Mouse (Mus musculus): Measurements from ENCODE around the gene Frmd4a.

DNA sequence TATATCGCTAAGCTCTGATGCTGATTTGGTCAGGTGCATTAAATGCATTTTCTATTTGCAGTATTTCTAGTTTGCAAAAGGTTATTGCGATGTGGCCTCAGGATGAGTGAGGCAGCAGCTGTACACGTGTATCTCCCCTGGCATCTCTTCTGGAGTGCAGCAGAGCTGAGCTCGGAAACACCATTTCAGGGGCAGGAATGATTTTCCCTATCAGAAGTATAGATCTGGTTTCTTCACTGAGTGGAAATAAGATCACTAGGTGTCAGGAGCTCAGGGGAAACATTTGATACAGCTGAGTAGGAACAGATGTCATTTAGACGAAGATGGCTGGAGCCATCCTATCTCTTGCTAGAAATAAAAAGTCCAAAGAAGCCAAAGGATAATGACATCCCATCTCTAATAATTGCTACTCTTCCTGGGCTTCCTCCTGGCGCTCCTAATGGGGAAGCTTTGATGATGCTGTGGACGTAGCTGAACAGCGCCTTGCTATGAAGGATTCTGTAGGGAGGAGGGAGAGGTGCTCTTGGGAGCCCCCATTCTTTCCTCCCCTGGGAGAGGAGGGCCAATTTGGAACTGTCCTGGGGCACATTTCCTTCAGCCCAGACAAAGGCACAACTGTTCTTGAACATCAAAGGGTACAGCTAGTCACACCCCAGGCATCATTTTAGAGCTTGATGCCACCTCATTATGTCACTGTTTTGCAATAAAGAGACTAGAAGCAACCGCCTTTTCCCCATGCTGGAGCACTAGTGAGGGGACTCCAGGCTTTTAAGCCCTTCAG lies 102.4 kb downstream of the Frmd4a start:
- TF ChIP-seq CTCF (IDR thresholded peaks at IDR 0.05; ENCODE audit: borderline replicate concordance, extremely low read depth, insufficient read depth, insufficient read length): no peak
- TF ChIP-seq POLR2A (IDR thresholded peaks at IDR 0.05; ENCODE audit: borderline replicate concordance, extremely low read depth, insufficient read depth, insufficient read length, poor library complexity, severe bottlenecking): no peak
